Mouse (Mus musculus): ENCODE results near the gene Slc25a48.

Gene Slc25a48

DNA sequence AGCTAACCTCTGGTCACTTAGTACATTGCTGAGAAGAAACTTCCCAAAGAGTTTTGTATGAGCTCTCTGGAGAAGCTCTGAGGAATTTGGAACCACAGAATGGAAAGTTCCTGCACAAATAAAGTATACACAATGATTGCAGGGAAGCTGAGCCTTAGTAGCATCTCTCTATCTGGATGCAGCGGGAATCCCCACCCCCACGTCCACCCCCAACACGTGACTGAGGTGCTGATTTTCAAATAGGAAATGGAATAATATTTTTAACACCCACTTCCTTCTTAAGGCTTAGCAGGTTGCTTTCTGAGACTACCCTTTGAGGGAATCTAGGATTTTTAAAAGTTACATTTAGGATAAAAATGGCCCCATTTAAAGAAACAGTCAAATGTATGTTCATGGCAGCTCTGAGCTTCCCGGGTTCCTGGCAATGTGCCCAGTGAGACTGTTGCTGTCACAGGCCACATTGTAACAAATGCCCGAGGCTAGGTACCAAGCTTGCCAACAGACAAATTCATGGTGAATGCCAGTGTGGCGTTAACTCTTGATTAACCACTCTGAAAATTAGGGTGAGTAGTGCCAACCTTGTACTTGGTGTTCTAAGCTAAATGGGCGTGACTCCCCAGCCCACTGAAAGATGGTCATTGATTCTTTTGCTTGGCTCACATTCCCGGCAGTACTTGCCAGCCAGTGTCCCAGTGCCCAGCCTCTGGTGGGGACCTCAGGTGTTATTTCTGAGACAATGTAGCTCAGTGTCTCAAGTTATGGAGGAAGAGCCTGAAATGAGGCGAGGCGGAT is 11.3 kb downstream of the Slc25a48 start:
- DNase-seq (ENCODE audit: low read depth in 2 of 2, low spot score in 2 of 2), result no peak

GRCm38 (mm10) chr13:56450035-56450434 is 11.9 kb downstream of the Slc25a48 start:
- no peak for DNase-seq (ENCODE audit: low read depth in 2 of 2, low spot score in 2 of 2)

DNA sequence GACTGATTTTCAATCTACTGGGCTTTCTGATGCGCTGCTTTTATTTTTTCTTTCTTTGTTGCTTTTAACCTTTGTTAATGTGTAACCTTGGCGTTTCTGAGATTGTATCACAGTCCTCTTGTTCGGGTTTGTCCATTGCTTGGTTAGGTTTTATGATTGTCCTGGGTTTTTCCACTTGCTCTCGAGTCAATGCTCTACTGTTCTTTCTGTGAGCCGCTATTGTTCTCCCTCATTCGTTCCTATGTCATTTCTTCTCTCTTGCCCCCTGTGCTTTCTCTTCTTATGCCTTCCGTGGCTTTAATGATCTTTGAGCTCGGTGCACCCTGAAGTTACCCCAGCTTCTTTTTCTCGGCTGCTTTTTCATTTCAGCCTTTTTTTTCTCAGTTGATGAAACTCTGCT is 19.8 kb downstream of the Slc25a48 start:
- no peak for DNase-seq (ENCODE audit: low read depth in 2 of 2, low spot score in 2 of 2)

DNA sequence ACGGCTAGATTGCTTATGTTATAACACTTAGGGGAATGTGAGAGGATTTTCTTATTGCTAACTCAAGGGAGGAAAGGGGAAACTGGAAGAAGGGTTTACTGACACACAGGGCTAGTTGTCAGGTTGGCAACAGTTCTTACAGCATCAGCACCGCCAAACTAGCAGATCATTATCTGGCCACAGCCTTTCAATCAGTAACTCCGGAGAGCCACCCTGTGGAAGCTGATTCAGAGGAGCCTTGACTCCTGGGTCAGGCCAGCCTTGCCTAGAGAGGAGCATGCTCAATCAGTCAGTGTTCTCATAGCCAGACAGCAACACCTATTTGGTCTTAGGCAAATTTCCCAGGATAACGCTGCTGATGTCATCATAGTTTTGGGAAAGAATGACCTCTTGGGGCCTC is 23.3 kb downstream of the Slc25a48 start:
- DNase-seq (ENCODE audit: low read depth in 2 of 2, low spot score in 2 of 2), result no peak

DNA sequence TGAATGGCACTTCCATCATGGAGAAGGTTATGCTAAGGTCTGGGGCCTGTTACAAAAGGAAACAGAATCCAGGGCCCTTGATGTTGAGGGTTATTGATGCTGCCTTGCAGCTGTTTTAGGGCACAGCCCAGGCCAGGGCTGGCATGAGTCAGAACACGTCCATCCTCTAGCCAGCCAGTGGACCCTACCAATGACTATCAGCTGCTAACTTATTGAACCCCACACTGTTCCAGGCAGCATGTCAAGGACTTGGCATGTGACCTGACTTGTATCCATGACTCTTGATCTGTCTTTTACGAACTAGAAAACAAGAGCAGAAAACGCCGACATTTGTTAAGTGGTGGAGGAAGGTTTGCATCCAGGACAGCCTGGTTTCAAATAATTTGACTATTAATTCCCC is 24.6 kb downstream of the Slc25a48 start:
- no peak for DNase-seq (ENCODE audit: low read depth in 2 of 2, low spot score in 2 of 2)

GRCm38 (mm10) chr13:56463261-56463660 is 25.1 kb downstream of the Slc25a48 start:
- DNase-seq (ENCODE audit: low read depth in 2 of 2, low spot score in 2 of 2), result no peak

- no peak for DNase-seq (ENCODE audit: low read depth in 2 of 2, low spot score in 2 of 2)
Observed at GRCm38 (mm10) chr13:56463750-56464149, 25.6 kb downstream of the Slc25a48 start.

GRCm38 (mm10) chr13:56467786-56468185 is 29.6 kb downstream of the Slc25a48 start:
- no peak for DNase-seq (ENCODE audit: low read depth in 2 of 2, low spot score in 2 of 2)

DNA sequence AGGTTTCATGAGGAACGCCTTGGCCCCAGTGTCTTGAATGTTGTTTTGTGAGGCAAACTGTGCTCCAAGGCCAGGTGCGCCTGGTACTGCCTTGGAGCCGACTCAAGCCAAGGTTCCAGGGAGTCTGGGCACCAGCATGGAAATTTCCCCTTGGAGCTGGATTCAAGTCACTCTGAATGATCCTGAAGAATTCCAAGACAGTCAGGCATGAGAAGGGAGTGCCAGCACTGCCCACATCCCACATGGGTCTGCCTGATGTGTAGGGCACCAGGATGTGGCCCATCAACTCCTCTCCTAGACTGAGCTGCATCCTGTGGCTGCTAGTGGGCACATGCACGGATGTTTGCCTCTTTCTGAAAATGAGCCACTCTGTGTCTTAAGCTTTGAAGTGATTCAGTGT is 30.4 kb downstream of the Slc25a48 start:
- DNase-seq (ENCODE audit: low read depth in 2 of 2, low spot score in 2 of 2), result no peak

GRCm38 (mm10) chr13:56471211-56471610 is 33.1 kb downstream of the Slc25a48 start:
- no peak for DNase-seq (ENCODE audit: low read depth in 2 of 2, low spot score in 2 of 2)

- DNase-seq (ENCODE audit: low read depth in 2 of 2, low spot score in 2 of 2), result no peak
Observed at GRCm38 (mm10) chr13:56471951-56472350, 33.8 kb downstream of the Slc25a48 start.

- no peak for DNase-seq (ENCODE audit: low read depth in 2 of 2, low spot score in 2 of 2)
Observed at GRCm38 (mm10) chr13:56472661-56473060, 34.5 kb downstream of the Slc25a48 start.

- peak; percentile 39 to 59 for DNase-seq (ENCODE audit: low read depth in 2 of 2, low spot score in 2 of 2)
Observed at GRCm38 (mm10) chr13:56475363-56475762, 37.2 kb downstream of the Slc25a48 start.

GRCm38 (mm10) chr13:56476790-56477189 is 38.6 kb downstream of the Slc25a48 start:
- DNase-seq (ENCODE audit: low read depth in 2 of 2, low spot score in 2 of 2), result peak; percentile 82 to 85

- no peak for DNase-seq (ENCODE audit: low read depth in 2 of 2, low spot score in 2 of 2)
Observed at GRCm38 (mm10) chr13:56477271-56477670, 39.1 kb downstream of the Slc25a48 start.

DNA sequence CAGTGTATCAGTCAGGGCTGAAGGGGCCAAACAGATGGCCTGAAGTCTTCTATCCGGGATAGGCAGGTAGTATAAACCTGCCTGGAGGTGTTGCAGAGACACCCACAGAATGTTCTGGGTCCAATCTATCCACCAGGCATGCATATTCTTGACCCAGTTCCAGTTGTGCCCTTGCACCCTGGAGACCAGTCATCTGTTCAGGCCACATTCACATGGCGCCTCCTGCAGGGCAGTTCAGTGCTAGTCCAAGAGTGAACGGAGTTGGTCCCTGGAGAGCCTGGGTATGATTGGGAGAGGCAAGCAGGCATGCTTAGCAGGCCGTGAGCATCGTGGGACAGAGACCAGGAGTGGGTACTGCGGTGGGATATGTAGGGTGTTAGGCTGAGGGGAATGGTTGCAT is 39.9 kb downstream of the Slc25a48 start:
- no peak for DNase-seq (ENCODE audit: low read depth in 2 of 2, low spot score in 2 of 2)

- DNase-seq (ENCODE audit: low read depth in 2 of 2, low spot score in 2 of 2), result no peak
Observed at GRCm38 (mm10) chr13:56482146-56482545, 44.0 kb downstream of the Slc25a48 start, which contains the start of gene Il9. TSS of gene Il9 (minus strand) at chr13:56482246.

DNA sequence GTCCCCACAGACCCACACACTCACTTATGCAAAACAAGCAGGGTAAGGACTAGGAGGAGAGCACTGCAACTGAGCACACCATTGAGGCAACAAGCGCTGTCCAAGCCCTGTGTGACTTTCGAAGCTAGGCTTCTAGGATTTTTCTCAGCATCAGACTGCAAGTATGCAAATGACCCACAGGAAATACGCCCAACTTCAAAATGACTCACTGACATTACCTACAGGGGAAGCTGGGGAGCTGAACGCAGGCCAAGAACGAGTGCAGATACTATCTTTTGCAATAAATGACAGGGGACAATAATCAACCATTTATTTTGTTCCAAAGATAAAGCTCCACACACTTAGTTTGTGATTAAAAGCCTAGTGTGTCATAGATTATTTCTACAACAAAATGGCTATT is 49.9 kb downstream of the Slc25a48 start:
- no peak for DNase-seq (ENCODE audit: low read depth in 2 of 2, low spot score in 2 of 2)

DNA sequence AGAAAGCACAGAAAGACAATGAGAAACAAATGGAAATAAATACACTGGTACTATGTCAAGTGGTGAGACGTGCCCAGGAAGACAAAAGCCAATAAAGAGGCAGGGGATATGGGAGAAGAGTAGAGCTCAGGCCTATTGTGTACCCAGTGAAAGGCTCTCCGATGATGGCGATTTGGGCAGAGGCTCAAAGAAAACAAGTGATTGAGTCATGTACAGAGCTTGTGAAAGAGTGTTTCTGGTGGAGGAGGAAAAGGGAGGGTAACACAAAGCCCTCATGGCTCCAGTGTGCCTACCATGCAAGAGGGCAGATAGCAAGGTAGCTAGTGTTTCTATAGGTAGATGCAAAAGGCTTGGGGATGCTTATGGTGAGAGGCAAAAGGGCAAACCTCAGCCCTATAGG is 56.3 kb downstream of the Slc25a48 start:
- DNase-seq (ENCODE audit: low read depth in 2 of 2, low spot score in 2 of 2), result no peak

- no peak for DNase-seq (ENCODE audit: low read depth in 2 of 2, low spot score in 2 of 2)
Observed at GRCm38 (mm10) chr13:56500132-56500531, 62.0 kb downstream of the Slc25a48 start.

DNA sequence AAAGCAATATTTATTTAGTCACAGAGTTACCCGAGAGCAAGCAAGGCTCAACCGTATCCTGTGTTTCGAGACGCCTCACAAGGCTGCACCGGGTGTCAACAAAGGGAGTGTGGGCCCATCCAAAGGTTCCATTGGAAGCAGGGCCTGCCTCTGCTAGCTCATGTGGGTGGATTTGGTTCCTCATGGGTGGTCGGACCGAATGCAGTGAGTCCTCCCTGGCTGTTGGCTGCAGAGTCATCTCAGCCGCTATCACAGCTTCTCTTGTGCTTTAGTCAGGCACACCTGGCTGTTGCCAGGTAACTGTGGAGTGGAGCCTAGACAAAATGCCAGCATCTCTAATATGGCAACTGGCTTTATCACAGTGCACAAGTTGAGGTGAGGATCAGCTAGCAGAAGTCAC is 62.5 kb downstream of the Slc25a48 start:
- DNase-seq (ENCODE audit: low read depth in 2 of 2, low spot score in 2 of 2), result no peak

DNA sequence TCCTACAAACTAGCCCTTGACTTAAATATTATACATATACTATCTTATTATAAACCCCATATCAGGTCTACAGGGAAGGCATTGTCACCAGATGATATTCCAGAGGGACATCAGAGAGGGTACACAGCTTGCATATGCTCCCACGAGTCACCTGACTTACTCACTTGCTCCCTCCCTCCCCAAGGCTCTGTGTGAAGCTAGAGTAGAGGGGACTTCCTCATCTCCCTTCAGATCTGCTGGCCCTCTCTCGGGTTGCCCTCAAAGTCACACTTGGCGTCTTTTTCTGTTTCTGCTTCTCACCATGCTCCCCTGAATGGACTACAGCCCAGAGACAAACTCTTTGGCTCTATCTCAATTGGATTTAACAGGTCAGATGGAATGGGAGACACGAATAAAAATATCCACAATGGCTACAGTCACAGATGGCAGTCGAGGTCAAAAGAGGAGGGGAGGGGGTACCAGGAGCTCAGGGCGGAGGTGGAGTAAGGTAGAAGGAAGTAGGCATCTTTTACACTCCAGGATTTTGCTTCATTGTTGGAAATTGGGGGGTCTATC is 63.8 kb downstream of the Slc25a48 start:
- no peak for DNase-seq (ENCODE audit: low read depth in 2 of 2, low spot score in 2 of 2)
